In the genomic region with DNA sequence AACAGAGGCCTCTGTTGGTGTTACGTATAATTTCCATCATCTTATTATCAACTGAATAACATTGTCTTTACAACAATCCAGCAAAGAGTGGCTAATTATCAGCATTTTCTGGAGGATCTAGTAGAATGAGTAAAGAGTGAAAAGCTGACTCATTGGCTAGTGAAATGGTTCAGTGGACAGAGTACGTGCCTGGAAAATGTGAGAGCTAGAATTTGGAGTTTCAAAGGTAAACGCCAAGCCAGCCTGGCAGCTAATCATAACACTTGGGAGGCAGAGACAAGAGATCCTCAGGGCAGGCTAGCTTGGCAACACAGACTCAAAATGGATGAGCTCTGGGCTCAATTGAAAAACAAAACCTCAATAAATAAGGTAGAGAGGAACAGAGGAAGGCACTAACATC, we compare ENCODE assay signal across 23 mouse cellular contexts.
"Had no signal": no experiment of that assay in that cellular context is flagged by ENCODE, and none has a peak within 500 bp of the region (broad histone marks: within the 10 kb centered on the region; RNA-seq: fewer than 3 reads in every experiment).

No protein-coding gene starts in this region.

- H3K4me3 ChIP-seq: limb, embryonic 10.5 days; limb, embryonic 13.5 days; liver, embryonic 12.5 days; liver, embryonic 15.5 days; lung, embryonic 15.5 days; megakaryocyte, embryonic 14.5 days; midbrain, embryonic 10.5 days; midbrain, embryonic 13.5 days; myocyte; neural tube, embryonic 13.5 days; stomach, embryonic 15.5 days had no signal

- H3K4me2 ChIP-seq: limb, embryonic 13.5 days; liver, embryonic 12.5 days; liver, embryonic 15.5 days; lung, embryonic 15.5 days; midbrain, embryonic 13.5 days; neural tube, embryonic 13.5 days; stomach, embryonic 15.5 days had no signal

- DNase-seq: liver; lung, adult 18-20 months; lung, postnatal 10 days; lung, postnatal 36 days; retina, postnatal 1 day; right cerebral cortex, postnatal 25 days; spleen, adult 18-20 months; thymus, postnatal 25 days had no signal

- H3K4me1 ChIP-seq: limb, embryonic 10.5 days; limb, embryonic 13.5 days; liver, embryonic 12.5 days; liver, embryonic 15.5 days; lung, embryonic 15.5 days; megakaryocyte, embryonic 14.5 days; midbrain, embryonic 10.5 days; midbrain, embryonic 13.5 days; neural tube, embryonic 13.5 days; stomach, embryonic 15.5 days had no signal

- H3K9me3 ChIP-seq: limb, embryonic 10.5 days; limb, embryonic 13.5 days; liver, embryonic 12.5 days; liver, embryonic 15.5 days; lung, embryonic 15.5 days; megakaryocyte, embryonic 14.5 days; midbrain, embryonic 10.5 days; midbrain, embryonic 13.5 days; neural tube, embryonic 13.5 days; stomach, embryonic 15.5 days had no signal

- H3K27me3 ChIP-seq: limb, embryonic 13.5 days; liver, embryonic 12.5 days; liver, embryonic 15.5 days; lung, embryonic 15.5 days; megakaryocyte, embryonic 14.5 days; midbrain, embryonic 13.5 days; neural tube, embryonic 13.5 days; stomach, embryonic 15.5 days had no signal

- H3K9ac ChIP-seq: limb, embryonic 13.5 days; liver, embryonic 12.5 days; liver, embryonic 15.5 days; lung, embryonic 15.5 days; midbrain, embryonic 13.5 days; neural tube, embryonic 13.5 days; stomach, embryonic 15.5 days had no signal

- ATAC-seq: inflammation-experienced regulatory T-cells, adult 6 months; intestine, embryonic 16.5 days; liver, embryonic 12.5 days; midbrain, embryonic 13.5 days; midbrain, embryonic 16.5 days had no signal

- H3K36me3 ChIP-seq: limb, embryonic 10.5 days; limb, embryonic 13.5 days; liver, embryonic 12.5 days; liver, embryonic 15.5 days; lung, embryonic 15.5 days; midbrain, embryonic 10.5 days; midbrain, embryonic 13.5 days; neural tube, embryonic 13.5 days; stomach, embryonic 15.5 days had no signal

- H3K27ac ChIP-seq: kidney, postnatal 0 days; limb, embryonic 10.5 days; limb, embryonic 13.5 days; liver, embryonic 12.5 days; liver, embryonic 15.5 days; lung, embryonic 15.5 days; midbrain, embryonic 10.5 days; midbrain, embryonic 13.5 days; neural tube, embryonic 13.5 days; stomach, embryonic 15.5 days had no signal
